Mouse (Mus musculus) C2C12 (cell line): ENCODE measurements around the gene Plet1.

Experiments used
- CEBPB ChIP-seq: IDR thresholded peaks from one replicate; pipeline ENCODE4 v1.6.1; 2011; ENCODE audit warnings: low read depth, mild to moderate bottlenecking, control low read depth, moderate library complexity
- CTCF ChIP-seq: IDR thresholded peaks from one replicate; pipeline ENCODE4 v1.5.1; 2011; ENCODE audit not compliant: control insufficient read depth, insufficient read depth, insufficient read length
- MYOG ChIP-seq: IDR thresholded peaks from one replicate; pipeline ENCODE4 v1.6.1; 2011; ENCODE audit not compliant: control insufficient read depth, insufficient read length; ENCODE audit errors: extremely low read depth
- USF1 ChIP-seq: IDR thresholded peaks from one replicate; pipeline ENCODE4 v1.6.1; 2011; ENCODE audit warnings: low read depth, mild to moderate bottlenecking, control low read depth, moderate library complexity

DNA sequence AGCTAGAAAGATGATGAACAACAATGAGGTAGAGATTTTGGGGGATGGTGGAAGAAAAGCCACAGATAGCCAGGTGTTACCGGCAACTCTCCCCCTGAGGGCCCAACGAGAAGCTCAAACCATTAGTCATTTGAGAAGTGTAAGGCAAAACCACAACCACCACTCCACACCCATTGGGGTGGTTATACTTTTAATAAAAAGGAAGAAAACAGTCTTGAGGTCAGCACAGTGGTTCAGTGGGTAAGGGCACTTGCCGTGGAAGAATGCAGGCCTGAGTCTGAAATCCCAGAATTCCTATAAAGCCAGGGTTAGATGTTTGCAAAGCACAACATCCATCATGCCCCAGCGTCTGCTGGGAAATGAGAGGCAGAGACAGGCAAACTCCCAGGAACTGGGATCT, 43.0 kb downstream of the Plet1 start:
- TF ChIP-seq CTCF (no peak), USF1 (no peak), MYOG (no peak), CEBPB (no peak)
